Mouse (Mus musculus): ENCODE measurements at regions not wholly inside any gene's neighbourhood (a gene's known extent, or its start where the extent isn't known, plus 50 kb on each side); places are given as distances from the start of the nearest gene placed in this dataset.

- DNase-seq, result no peak
- Histone ChIP-seq H3K4me3 (replicated peaks; ENCODE audit: insufficient read depth, low read depth, low read length) (no peak overlapping the region), H3K27ac (ENCODE audit: insufficient read depth, low read length) (no peak overlapping the region), H3K27me3 (ENCODE audit: control insufficient read depth, insufficient read depth, low read length) (no peaks in the 10 kb centered on the region), H3K4me1 (ENCODE audit: control insufficient read depth, insufficient read depth, low read length) (no peaks in the 10 kb centered on the region)
- WGBS, result 37% methylated on average over 2 of the region's 2 CpGs
- no peak for TF ChIP-seq CTCF (IDR thresholded peaks at IDR 0.05; ENCODE audit: borderline replicate concordance, insufficient read depth, low read depth, low read length)
- no peak for TF ChIP-seq POLR2A (IDR thresholded peaks at IDR 0.05; ENCODE audit: borderline replicate concordance, insufficient read depth, low read length)
These were observed 108.1 kb upstream of the Zfand5 start for GRCm38 (mm10) chr19:21163978-21164377.

- no peak overlapping the region for H3K4me3 ChIP-seq (replicated peaks; ENCODE audit: insufficient read depth, low read depth, low read length)
- DNase-seq, result no peak
- no peak for TF ChIP-seq CTCF (IDR thresholded peaks at IDR 0.05; ENCODE audit: borderline replicate concordance, insufficient read depth, low read depth, low read length)
- TF ChIP-seq POLR2A (IDR thresholded peaks at IDR 0.05; ENCODE audit: borderline replicate concordance, insufficient read depth, low read length), result no peak
- 43% methylated on average over 4 of the region's 4 CpGs for WGBS
- H3K27me3 ChIP-seq (ENCODE audit: control insufficient read depth, insufficient read depth, low read length), result no peaks in the 10 kb centered on the region
- H3K27ac ChIP-seq (ENCODE audit: insufficient read depth, low read length), result no peak overlapping the region
- no peaks in the 10 kb centered on the region for H3K4me1 ChIP-seq (ENCODE audit: control insufficient read depth, insufficient read depth, low read length)
These were observed 111.1 kb upstream of the Zfand5 start for GRCm38 (mm10) chr19:21160946-21161345.

GRCm38 (mm10) chr19:21159189-21160137 lies 112.6 kb upstream of the Zfand5 start:
- H3K4me3 ChIP-seq (replicated peaks; ENCODE audit: insufficient read depth, low read depth, low read length), result no peak overlapping the region
- no peak for TF ChIP-seq CTCF (IDR thresholded peaks at IDR 0.05; ENCODE audit: borderline replicate concordance, insufficient read depth, low read depth, low read length)
- WGBS, result 78% methylated on average over 8 of the region's 8 CpGs

GRCm38 (mm10) chr19:21154162-21154561 lies 117.9 kb upstream of the Zfand5 start:
- peaks cover 5% of the 10 kb centered on the region for H3K4me1 ChIP-seq (ENCODE audit: control insufficient read depth, insufficient read depth, low read length)
- H3K4me3 ChIP-seq (replicated peaks; ENCODE audit: insufficient read depth, low read depth, low read length), result no peak overlapping the region
- 85% methylated on average over 1 of the region's 1 CpGs for WGBS
- H3K27me3 ChIP-seq (ENCODE audit: control insufficient read depth, insufficient read depth, low read length), result no peaks in the 10 kb centered on the region
- no peak for TF ChIP-seq POLR2A (IDR thresholded peaks at IDR 0.05; ENCODE audit: borderline replicate concordance, insufficient read depth, low read length)
- H3K27ac ChIP-seq (ENCODE audit: insufficient read depth, low read length), result no peak overlapping the region
- DNase-seq, result no peak

More at GRCm38 (mm10) chr19:21159189-21160137, 112.6 kb upstream of the Zfand5 start:
- Histone ChIP-seq H3K27me3 (ENCODE audit: control insufficient read depth, insufficient read depth, low read length) (no peaks in the 10 kb centered on the region), H3K27ac (ENCODE audit: insufficient read depth, low read length) (no peak overlapping the region), H3K4me1 (ENCODE audit: control insufficient read depth, insufficient read depth, low read length) (no peaks in the 10 kb centered on the region)
- DNase-seq, result no peak

GRCm38 (mm10) chr19:21152027-21152426 lies 120.1 kb upstream of the Zfand5 start:
- peak overlapping the region; percentile 75; the same call in 1 of the 2 replicates for H3K27ac ChIP-seq (ENCODE audit: insufficient read depth, low read length)
- no peaks in the 10 kb centered on the region for H3K27me3 ChIP-seq (ENCODE audit: control insufficient read depth, insufficient read depth, low read length)
- TF ChIP-seq POLR2A (IDR thresholded peaks at IDR 0.05; ENCODE audit: borderline replicate concordance, insufficient read depth, low read length) (no peak), CTCF (IDR thresholded peaks at IDR 0.05; ENCODE audit: borderline replicate concordance, insufficient read depth, low read depth, low read length) (no peak)
- H3K4me1 ChIP-seq (ENCODE audit: control insufficient read depth, insufficient read depth, low read length), result peaks cover 5% of the 10 kb centered on the region
- peak; percentile 70 to 93 for DNase-seq
- H3K4me3 ChIP-seq (replicated peaks; ENCODE audit: insufficient read depth, low read depth, low read length), result no peak overlapping the region
- 7% methylated on average over 3 of the region's 3 CpGs for WGBS

- Histone ChIP-seq H3K27ac (ENCODE audit: insufficient read depth, low read length) (peak overlapping the region; percentile 55; the same call in 1 of the 2 replicates), H3K4me1 (ENCODE audit: control insufficient read depth, insufficient read depth, low read length) (peaks cover 5% of the 10 kb centered on the region), H3K27me3 (ENCODE audit: control insufficient read depth, insufficient read depth, low read length) (no peaks in the 10 kb centered on the region), H3K4me3 (replicated peaks; ENCODE audit: insufficient read depth, low read depth, low read length) (no peak overlapping the region)
- TF ChIP-seq POLR2A (IDR thresholded peaks at IDR 0.05; ENCODE audit: borderline replicate concordance, insufficient read depth, low read length) (no peak; the same call in 1 of the 2 replicates), CTCF (IDR thresholded peaks at IDR 0.05; ENCODE audit: borderline replicate concordance, insufficient read depth, low read depth, low read length) (no peak)
- peak; percentile 72 to 92 for DNase-seq
- 9% methylated on average over 3 of the region's 3 CpGs for WGBS
These were observed 121.2 kb upstream of the Zfand5 start for GRCm38 (mm10) chr19:21150849-21151248.

GRCm38 (mm10) chr19:21150241-21150640 lies 121.8 kb upstream of the Zfand5 start:
- 64% methylated on average over 1 of the region's 1 CpGs for WGBS
- H3K4me3 ChIP-seq (replicated peaks; ENCODE audit: insufficient read depth, low read depth, low read length), result no peak overlapping the region
- no peak for DNase-seq
- TF ChIP-seq CTCF (IDR thresholded peaks at IDR 0.05; ENCODE audit: borderline replicate concordance, insufficient read depth, low read depth, low read length) (no peak), POLR2A (IDR thresholded peaks at IDR 0.05; ENCODE audit: borderline replicate concordance, insufficient read depth, low read length) (no peak)
- peak overlapping the region; percentile 84 for H3K27ac ChIP-seq (ENCODE audit: insufficient read depth, low read length)
- peaks cover 5% of the 10 kb centered on the region for H3K4me1 ChIP-seq (ENCODE audit: control insufficient read depth, insufficient read depth, low read length)
- H3K27me3 ChIP-seq (ENCODE audit: control insufficient read depth, insufficient read depth, low read length), result no peaks in the 10 kb centered on the region

- TF ChIP-seq CTCF (IDR thresholded peaks at IDR 0.05; ENCODE audit: borderline replicate concordance, insufficient read depth, low read depth, low read length) (no peak), POLR2A (IDR thresholded peaks at IDR 0.05; ENCODE audit: borderline replicate concordance, insufficient read depth, low read length) (no peak)
- WGBS, result 90% methylated on average over 4 of the region's 4 CpGs
- Histone ChIP-seq H3K27me3 (ENCODE audit: control insufficient read depth, insufficient read depth, low read length) (no peaks in the 10 kb centered on the region), H3K4me3 (replicated peaks; ENCODE audit: insufficient read depth, low read depth, low read length) (no peak overlapping the region), H3K27ac (ENCODE audit: insufficient read depth, low read length) (no peak overlapping the region), H3K4me1 (ENCODE audit: control insufficient read depth, insufficient read depth, low read length) (peaks cover 8% of the 10 kb centered on the region)
- DNase-seq, result no peak
These were observed 125.2 kb upstream of the Zfand5 start for GRCm38 (mm10) chr19:21146860-21147390.

Data from cerebellum, adult 2 months (tissue).